Mouse (Mus musculus) left cerebral cortex, adult 8-10 months (tissue): Measurements from ENCODE around the gene Lhx4. TPM values are rescaled to one million over a fixed set of nuclear protein-coding genes. Genes with fewer than 3 reads are reported as not detected.

Experiments used
- DNase-seq, 2 experiments: peaks; one replicate each; pipeline ENCODE4 v3.0.0; 2022; ENCODE audit warnings: low spot score in 2 of 2
- total RNA-seq, 4 experiments: library from RNA; stranded (reverse); gene quantifications; 2 replicates each; pipeline ENCODE4 v1.2.4; 2022

The Lhx4 gene
- total RNA-seq, 4 experiments from 2014 or later = not detected

DNA sequence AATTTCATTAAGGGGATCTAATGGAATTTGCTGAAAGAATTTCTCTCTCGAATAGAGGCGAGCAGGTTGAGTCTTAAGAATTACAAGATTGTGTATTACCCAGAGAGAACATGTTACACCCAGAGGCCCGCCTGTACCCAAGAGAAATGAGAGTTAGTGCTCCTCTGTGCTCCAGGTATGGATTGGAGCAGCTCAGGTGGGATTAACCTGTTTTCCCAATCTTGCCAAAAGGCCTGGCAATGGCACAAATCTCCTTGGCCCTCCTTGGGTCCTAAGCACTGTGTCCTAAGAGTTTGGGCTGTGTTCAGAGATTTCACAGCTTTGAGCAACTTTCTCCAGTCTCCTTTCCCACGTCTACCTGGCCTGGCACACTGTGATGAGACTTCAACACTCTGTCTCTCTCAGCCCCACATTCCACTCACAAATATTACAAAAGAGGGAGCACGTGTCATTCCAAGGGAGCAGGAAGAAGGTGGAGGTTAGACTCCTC is 48.2 kb downstream of the Lhx4 start:
- no peak for DNase-seq

DNA sequence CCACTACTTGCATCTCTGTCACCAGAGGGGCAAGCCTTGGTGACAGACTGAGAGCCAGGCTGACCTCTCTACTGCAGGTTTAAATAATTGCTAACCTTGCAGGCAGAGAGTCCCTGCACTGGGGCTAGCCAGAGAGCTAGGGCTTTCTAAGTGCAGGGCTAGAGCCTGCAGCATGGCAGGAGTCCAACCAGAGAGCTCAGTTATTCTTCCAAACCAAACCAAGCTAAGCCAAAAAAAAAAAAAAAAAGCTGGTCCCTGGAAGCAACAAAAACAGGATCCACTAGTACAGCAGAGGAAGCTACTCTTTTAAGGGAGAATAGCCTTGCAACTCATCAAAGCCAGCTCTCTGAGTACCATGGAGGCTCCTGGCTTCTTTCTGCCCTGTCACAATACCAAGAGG is 50.6 kb downstream of the Lhx4 start:
- no peak for DNase-seq

DNA sequence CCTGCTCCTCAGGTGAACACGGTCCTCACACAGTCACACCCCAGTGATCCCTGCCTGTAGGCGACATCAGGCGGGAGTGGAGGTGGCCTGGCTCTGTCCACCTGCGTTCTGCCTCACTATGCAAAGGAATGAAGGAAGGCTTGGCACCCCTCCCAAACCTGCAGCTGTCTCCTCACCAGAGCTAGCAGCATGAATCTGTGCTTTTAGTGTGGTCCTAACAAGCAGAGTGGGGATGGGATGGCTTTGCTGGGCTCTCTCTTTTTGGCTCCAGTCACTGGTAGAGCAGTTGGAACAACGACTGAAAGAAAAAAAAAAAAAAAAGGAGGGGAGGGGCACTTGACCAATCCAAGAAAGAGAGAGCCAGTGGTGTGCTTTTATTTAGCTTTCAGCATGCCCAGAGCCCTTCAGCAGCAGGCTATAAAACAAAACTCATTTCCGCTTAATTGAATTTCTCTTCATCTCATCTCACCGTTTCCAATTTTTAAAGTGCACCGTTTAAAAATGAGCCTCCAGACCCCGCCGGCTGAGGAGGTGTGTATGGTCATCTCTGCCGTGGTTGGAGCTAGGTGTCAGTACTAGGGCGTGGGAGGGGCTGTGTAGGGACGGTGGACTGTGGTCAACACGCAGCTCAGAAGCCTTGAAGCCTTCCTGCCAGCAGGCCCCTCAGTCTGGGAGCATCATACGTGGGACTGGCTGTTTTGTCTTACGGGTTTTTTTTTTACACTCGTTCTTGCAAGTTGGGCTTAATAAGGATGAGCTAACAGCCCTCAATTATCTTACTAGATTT is 52.9 kb downstream of the Lhx4 start:
- DNase-seq = peak in 1 of 2 experiments; percentile 65

- DNase-seq = no peak
Measured at GRCm38 (mm10) chr1:155693443-155693842, 58.0 kb downstream of the Lhx4 start.

- no peak for DNase-seq
Measured at GRCm38 (mm10) chr1:155693026-155693425, 58.5 kb downstream of the Lhx4 start.

GRCm38 (mm10) chr1:155692230-155692629 is 59.3 kb downstream of the Lhx4 start:
- DNase-seq = no peak

DNA sequence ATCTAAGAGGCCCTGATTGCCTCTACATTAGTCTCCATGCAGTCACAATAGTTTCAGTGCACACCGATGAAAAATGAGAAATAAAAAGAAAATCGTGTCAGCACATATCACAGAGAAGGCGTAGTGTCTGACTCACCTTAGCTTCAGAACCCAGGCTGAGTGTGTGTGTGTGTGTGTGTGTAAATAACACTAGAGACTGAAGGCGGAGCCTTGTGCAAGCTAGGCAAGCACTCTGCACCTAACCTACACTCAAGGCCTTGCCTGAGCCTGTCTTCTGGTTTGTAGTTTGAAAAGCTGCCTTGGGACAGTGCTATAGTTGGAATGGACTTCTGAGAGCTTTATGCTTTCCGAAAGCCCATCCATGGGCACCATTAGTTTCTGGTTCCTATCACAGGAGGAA is 61.9 kb downstream of the Lhx4 start:
- DNase-seq = no peak

DNA sequence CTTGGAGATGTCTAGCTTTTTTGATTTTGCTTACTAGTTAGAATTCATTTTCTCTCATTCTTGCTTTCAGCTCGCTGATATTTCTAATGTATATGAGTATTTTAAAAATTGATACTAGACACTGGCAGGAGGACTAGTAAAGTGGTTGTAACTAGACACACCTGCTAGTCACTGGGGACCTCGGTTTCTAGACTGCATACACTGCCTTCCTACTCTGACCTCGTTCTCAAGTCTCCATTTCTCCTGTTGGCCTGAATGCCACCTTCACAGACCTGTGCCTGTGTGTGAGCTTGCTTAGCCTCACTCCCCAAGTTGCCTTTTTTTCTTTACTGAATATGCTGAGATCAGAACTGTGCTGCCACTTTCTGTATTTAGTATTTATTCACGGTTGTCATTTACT is 62.3 kb downstream of the Lhx4 start:
- DNase-seq = no peak

GRCm38 (mm10) chr1:155686816-155687215 is 64.7 kb downstream of the Lhx4 start:
- DNase-seq = no peak

DNA sequence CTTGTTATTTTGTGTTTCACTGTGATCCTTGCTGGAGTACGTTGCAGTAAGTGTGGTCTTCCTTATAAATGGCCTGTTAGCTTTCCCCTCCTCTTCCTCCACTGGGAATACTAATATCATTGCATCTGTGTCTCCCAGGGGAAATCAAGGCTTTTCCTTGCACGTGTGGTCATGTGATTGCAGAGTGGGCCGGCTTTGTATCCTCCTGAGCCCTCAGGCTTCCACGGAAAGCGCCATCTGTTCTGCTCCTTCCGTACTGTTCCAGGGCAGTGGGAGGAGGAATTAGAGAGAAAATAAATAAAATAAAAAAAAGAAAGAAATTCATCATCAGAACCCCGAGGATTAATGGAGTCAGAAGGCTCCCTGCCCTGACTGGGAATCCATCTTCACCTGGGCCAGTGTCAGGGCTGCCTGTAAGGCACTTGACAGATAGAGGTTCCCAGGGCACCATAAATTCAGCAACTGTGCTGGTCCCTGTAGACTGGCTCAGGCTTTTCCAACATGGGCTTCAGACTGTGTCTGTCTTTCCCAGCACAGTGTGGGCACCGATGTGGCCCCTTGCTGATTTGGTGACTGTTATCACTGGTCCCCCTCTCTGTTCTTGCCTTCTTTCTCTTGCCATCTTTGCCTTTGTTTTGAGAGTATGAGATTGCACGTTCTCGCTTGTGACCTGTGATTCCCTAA is 70.2 kb downstream of the Lhx4 start:
- DNase-seq = no peak

- DNase-seq = no peak
Measured at GRCm38 (mm10) chr1:155675570-155675969, 75.9 kb downstream of the Lhx4 start.

DNA sequence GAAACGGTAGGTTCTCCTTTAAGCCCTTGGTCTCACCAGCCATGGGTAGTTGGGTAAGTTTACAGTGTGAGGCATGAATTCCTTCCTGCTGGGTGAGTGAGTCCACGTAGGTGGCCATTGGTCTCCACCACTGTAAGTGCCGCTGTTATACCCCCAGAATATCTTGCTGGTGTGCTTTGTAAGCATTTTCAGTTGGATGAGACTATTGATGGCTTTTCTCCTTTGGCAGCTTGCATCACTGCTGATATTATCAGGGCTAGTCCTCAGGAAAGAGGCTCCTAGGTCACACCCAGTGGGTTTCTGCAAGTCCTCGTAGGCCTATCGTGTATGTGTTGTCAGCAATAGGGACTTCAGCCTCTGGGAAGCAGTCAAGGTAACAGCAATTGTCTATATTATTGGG is 87.5 kb downstream of the Lhx4 start:
- no peak for DNase-seq

DNA sequence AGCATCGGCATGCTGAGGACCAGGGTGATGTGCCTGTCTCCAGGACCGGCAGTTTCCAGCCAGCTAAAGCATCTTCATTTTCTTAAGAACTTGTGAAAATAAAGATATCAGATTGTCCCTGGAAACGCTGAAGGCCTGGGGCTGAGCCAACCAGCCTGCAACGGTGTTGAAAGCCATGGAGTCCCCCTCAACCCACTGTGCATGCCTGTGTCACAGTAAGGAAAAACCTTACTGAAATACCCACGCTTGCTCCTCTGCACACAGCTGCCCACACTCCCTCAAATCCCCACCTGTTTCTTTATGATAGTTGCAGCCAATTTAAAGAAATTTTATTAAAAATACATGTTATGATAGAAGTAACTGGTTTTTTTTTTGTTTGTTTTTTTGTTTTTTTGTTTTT is 95.2 kb downstream of the Lhx4 start:
- DNase-seq = no peak

DNA sequence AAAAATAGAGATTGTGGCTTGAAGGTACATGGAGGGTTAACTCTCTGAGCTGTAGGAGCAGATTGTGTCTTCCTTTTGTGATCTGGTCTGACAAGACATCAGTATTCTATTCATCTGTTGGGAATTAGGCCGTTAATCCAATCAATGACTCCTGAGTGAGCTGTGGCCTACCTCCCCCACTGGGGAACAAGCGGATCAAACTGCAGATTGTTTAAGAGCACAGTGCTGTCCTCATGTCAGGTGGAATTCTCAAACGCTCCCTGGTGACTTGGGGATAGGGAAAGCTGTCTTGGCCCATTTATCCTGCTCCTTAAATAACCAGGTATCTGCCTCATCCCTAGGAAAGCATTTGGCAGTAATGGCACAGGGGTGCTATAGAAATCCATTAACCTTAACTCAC is 96.5 kb downstream of the Lhx4 start:
- DNase-seq = no peak

- no peak for DNase-seq
Measured at GRCm38 (mm10) chr1:155650121-155650846, 101.2 kb downstream of the Lhx4 start.

Other genes with a start within 250 kb of the Lhx4 start
- 100 to 1,000 TPM in 2 of 4 experiments, 10 to 100 TPM in 2; 88.2 to 109 (median 96.6) TPM for gene Acbd6, start 193.6 kb downstream of the Lhx4 start, total RNA-seq
- gene Qsox1, start 61.2 kb upstream of the Lhx4 start, total RNA-seq = 10 to 100 TPM; 31.0 to 35.7 (median 33.3) TPM
- 10 to 100 TPM; 50.2 to 55.9 (median 50.4) TPM for gene Cep350, start 221.6 kb upstream of the Lhx4 start, total RNA-seq